Mouse (Mus musculus): ENCODE data around the gene Gria1.

The Gria1 gene

GRCm38 (mm10) chr11:57303602-57304001 is 292.4 kb downstream of the Gria1 start:
- no peak for DNase-seq

GRCm38 (mm10) chr11:57306116-57306515 is 294.9 kb downstream of the Gria1 start:
- DNase-seq, result no peak

GRCm38 (mm10) chr11:57306892-57307291 is 295.7 kb downstream of the Gria1 start:
- DNase-seq, result no peak

GRCm38 (mm10) chr11:57317063-57317462 is 305.9 kb downstream of the Gria1 start:
- no peak for DNase-seq

GRCm38 (mm10) chr11:57317478-57317877 is 306.3 kb downstream of the Gria1 start:
- DNase-seq, result no peak

GRCm38 (mm10) chr11:57319374-57319773 is 308.2 kb downstream of the Gria1 start:
- no peak for DNase-seq

GRCm38 (mm10) chr11:57324099-57324498 is 312.9 kb downstream of the Gria1 start:
- DNase-seq, result no peak
